Mouse (Mus musculus) cerebellum, adult 2 months (tissue): ENCODE results near the gene Gtf3a. TPM values are rescaled to one million over a fixed set of nuclear protein-coding genes. Genes with fewer than 3 reads are reported as not detected.

ENCODE experiments used
- DNase-seq, 2 experiments: peaks; one replicate each; pipeline ENCODE4 v3.0.0; 2021
- H3K27ac ChIP-seq: fragments of 200-500 bp; 2 replicates; pipeline ENCODE4 v1.5.1; 2012; ENCODE audit warnings: low read length, control low read depth, inconsistent platforms; ENCODE audit not compliant: insufficient read depth
- H3K27me3 ChIP-seq: fragments of 200-500 bp; 2 replicates; pipeline ENCODE4 v1.6.1; 2012; ENCODE audit warnings: inconsistent platforms, mild to moderate bottlenecking, low read length, moderate library complexity; ENCODE audit not compliant: control insufficient read depth, insufficient read depth
- H3K4me1 ChIP-seq: fragments of 200-500 bp; 2 replicates; pipeline ENCODE4 v1.6.1; 2011; ENCODE audit warnings: low read length; ENCODE audit not compliant: control insufficient read depth, insufficient read depth
- H3K4me3 ChIP-seq: fragments of 200-500 bp; replicated peaks from 2 replicates; pipeline ENCODE3; 2011; ENCODE audit warnings: mild to moderate bottlenecking, low read depth, low read length, control low read depth; ENCODE audit not compliant: insufficient read depth
- CTCF ChIP-seq: fragments of 200-500 bp; IDR thresholded peaks from 2 replicates; pipeline ENCODE4 v1.5.1; 2011; ENCODE audit warnings: low read depth, mild to moderate bottlenecking, control low read depth, low read length, moderate library complexity, borderline replicate concordance; ENCODE audit not compliant: insufficient read depth
- POLR2A ChIP-seq: fragments of 200-500 bp; IDR thresholded peaks from 2 replicates; pipeline ENCODE4 v1.6.1; 2011; ENCODE audit warnings: low read length, control low read depth, borderline replicate concordance; ENCODE audit not compliant: insufficient read depth
- WGBS: fragments of 180-500 bp; shearing (Covaris S2); methylation state at CpG from one replicate; pipeline ENCODE4 v1.1.7; 2018; 5-methylcytosine and 5-hydroxymethylcytosine counted together
- polyA plus RNA-seq: library from polyadenylated mRNA; depleted of rRNA; stranded (reverse); fragments of >200 nt; gene quantifications from 2 replicates; pipeline ENCODE4 v1.2.3, GENCODE M21; 2012

Gtf3a gene
- polyA plus RNA-seq, 1 experiment: 43.0 TPM

DNA sequence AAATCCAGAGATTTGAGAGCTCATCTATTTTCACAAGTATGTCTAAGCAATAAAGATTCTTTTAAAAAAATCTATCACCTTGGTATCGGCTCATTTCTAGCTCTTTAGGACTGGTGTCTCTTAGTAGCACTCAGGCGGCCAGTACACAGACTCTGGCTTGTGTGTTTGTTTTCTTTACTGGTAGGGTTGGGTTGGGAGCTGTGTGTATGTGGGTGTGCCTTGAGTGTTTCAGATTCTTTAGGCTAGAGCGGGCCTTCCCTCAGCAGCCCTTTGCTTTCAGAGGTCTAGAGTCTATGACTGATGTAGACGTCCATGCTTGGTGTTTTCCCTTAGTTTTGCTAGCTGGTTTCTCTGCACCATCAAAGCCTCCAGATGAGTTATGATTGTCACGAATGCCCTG is 24.9 kb upstream of the Gtf3a start:
- Histone ChIP-seq H3K4me1 (no peaks in the 10 kb centered on the region), H3K27me3 (no peaks in the 10 kb centered on the region; the same call in 1 of the 2 replicates), H3K4me3 (no peak overlapping the region), H3K27ac (no peak overlapping the region)
- TF ChIP-seq POLR2A (no peak), CTCF (no peak)
- DNase-seq: no peak
- 89% methylated on average over 5 of the region's 5 CpGs for WGBS

DNA sequence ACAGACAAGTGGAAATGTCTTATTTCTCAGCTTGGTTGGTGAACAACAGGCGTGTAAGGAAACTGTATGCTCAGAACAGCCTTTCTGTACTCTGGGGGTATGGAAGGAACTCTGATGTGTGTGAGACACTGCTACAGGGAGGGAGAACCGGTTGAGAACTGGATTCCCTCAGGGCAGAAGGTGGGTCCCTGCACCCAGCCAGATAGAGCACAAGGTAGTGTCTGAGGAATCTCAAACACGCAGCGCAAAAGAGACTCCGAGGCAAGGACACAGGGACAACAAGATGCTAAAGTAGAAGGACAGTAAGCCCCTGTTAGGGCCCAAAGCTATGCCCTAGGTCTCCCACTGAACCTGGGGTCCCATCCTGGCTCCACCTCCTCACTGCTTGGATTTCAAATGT is 21.8 kb upstream of the Gtf3a start:
- DNase-seq: no peak
- Histone ChIP-seq H3K4me3 (no peak overlapping the region), H3K27me3 (no peaks in the 10 kb centered on the region; the same call in 1 of the 2 replicates), H3K27ac (no peak overlapping the region), H3K4me1 (no peaks in the 10 kb centered on the region)
- WGBS: 91% methylated on average over 5 of the region's 5 CpGs
- TF ChIP-seq CTCF: no peak
- no peak for TF ChIP-seq POLR2A

DNA sequence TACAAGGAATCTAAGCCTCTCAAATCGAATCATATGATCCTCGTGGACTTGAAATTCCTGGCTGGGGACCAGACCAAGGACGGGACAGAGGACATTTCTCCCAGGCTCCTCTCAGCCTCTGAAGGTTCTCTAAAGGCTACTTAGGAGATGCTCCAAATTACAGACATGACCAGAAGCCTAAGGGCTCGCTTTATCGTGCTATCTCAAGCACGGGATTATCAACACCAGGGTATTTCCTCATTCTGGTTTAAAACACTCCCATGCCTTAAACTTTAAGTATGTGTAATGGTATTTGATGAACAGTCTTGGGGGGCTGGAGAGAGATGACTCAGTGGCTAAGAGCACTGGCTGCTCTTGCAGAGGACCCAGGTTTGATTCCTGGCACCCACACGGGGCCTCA is 17.0 kb upstream of the Gtf3a start:
- Histone ChIP-seq H3K4me3 (no peak overlapping the region), H3K27me3 (no peaks in the 10 kb centered on the region), H3K4me1 (no peaks in the 10 kb centered on the region), H3K27ac (no peak overlapping the region)
- WGBS: 89% methylated on average over 7 of the region's 7 CpGs
- no peak for DNase-seq
- no peak for TF ChIP-seq POLR2A
- TF ChIP-seq CTCF: no peak

- Histone ChIP-seq H3K4me3 (no peak overlapping the region), H3K4me1 (no peaks in the 10 kb centered on the region), H3K27me3 (no peaks in the 10 kb centered on the region), H3K27ac (no peak overlapping the region)
- TF ChIP-seq CTCF (no peak), POLR2A (no peak)
- DNase-seq: no peak
- 68% methylated on average over 16 of the region's 16 CpGs for WGBS
Measured at GRCm38 (mm10) chr5:146931904-146932553, 16.4 kb upstream of the Gtf3a start.

DNA sequence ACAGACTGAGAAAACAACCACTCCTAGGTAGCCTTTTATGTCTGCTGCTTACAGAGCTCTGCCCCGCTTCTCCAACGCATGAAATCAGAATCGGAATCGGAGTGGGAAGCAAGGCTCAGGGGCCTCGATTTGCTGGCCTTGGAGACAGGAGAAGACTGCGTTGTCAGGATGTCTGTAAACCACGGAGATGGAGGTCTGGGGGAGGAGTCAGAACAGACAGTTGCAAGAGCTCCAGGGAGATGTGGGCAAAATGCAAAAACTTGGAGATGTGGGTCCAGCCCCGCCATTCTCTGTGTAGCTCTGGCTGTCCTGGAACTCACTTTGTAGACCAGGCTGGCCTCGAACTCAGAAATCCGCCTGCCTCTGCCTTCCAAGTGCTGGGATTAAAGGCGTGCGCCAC is 15.0 kb upstream of the Gtf3a start:
- no peaks in the 10 kb centered on the region for H3K4me1 ChIP-seq
- WGBS: 78% methylated on average over 12 of the region's 12 CpGs
- no peak for DNase-seq
- H3K27me3 ChIP-seq: no peaks in the 10 kb centered on the region
- no peak for TF ChIP-seq CTCF
- no peak for TF ChIP-seq POLR2A
- no peak overlapping the region for H3K4me3 ChIP-seq
- H3K27ac ChIP-seq: no peak overlapping the region

DNA sequence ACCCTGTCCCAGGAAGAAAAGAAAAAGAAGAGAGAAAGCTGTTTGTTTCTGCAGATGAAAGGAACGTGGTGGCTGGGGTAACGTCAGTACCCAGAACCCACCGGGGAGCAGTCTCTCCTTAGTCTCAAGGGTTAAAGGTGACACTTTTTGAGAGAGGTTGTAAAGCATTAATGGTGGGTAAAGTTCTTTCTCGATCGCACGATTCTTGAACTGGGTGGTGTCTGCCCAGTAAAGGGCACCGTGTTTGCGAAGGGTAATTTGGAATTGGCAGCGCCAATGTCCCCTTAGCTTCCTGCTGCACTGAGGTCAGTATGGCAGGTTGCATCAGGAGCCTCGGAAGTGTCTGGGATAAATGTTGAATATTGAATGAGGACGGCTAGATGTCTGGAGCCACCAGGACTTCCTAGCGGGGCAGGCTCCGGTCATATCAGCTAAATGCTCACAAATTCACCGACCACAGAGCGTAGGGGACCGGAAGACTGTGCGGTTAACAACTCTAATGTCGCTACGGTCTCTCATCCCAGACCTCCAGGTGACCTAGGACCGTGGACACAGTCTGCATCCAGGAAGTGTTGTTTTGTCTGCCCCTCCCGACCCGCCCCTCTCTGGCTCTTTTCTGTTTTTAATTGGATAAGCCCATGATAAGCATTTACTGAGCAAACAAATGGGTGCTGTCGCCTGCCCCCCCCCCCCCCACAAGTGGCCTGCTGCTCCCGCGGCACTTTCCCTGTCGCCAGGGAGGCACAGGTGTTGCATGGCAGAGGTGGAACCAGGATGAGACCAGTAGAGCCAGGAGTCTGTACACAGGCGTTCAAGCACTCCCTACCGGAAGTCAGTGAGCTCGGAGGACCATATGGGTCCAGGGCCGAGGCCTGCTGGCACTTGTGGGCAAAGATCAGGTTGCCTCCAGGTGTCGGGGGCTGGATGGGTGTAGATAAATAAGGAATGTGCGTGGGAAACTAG is 10.6 kb upstream of the Gtf3a start:
- no peaks in the 10 kb centered on the region; the same call in 1 of the 2 replicates for H3K27me3 ChIP-seq
- no peak overlapping the region for H3K27ac ChIP-seq
- H3K4me1 ChIP-seq: no peaks in the 10 kb centered on the region
- WGBS: 89% methylated on average over 32 of the region's 32 CpGs
- TF ChIP-seq POLR2A: no peak
- H3K4me3 ChIP-seq: no peak overlapping the region
- no peak for DNase-seq

DNA sequence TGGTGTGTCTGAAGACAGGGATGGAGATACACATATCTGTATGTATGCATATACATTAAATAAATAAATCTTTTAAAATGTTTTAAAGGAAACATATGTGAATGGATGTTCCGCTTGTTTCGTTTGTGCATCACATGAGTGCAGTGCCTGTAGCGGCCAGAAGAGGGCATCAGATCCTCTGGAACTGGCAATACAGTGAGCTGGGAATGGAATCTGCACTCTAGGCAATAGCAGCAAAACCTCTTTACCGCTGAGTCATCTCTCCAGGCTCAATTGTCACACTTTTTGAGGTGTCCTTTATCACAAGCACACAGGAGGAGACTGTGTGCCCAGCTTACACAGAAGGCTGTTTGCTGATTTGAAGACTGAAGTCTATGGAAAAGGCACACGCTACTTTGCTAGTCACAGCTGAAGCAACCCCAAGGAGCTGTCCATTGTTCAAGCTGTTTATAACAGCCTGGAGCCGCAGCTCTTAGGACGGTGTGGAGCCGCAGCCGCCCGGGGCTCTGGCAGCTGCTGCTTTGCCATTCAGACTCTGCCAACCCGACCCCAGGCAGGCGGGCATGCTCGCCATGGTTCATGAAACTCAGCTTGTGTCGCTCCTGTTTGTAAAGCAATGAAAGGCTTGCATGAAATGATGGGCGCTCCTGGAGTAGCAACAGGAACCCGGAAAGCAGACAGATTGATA is 9.2 kb upstream of the Gtf3a start:
- DNase-seq: no peak
- no peak overlapping the region for H3K4me3 ChIP-seq
- no peaks in the 10 kb centered on the region for H3K4me1 ChIP-seq
- H3K27ac ChIP-seq: no peak overlapping the region
- WGBS: 22% methylated on average over 16 of the region's 16 CpGs
- H3K27me3 ChIP-seq: no peaks in the 10 kb centered on the region; the same call in 1 of the 2 replicates
- TF ChIP-seq POLR2A (no peak), CTCF (0 out of 2 replicates have a peak, but pooled peaks have one; percentile 16)
